Mouse (Mus musculus) urinary bladder, postnatal 25 days (tissue): ENCODE data around the gene Fam129a.

ENCODE experiments used
- DNase-seq: peaks from one replicate; pipeline ENCODE4 v3.0.0; 2022; ENCODE audit warnings: low spot score

Gene Fam129a

DNA sequence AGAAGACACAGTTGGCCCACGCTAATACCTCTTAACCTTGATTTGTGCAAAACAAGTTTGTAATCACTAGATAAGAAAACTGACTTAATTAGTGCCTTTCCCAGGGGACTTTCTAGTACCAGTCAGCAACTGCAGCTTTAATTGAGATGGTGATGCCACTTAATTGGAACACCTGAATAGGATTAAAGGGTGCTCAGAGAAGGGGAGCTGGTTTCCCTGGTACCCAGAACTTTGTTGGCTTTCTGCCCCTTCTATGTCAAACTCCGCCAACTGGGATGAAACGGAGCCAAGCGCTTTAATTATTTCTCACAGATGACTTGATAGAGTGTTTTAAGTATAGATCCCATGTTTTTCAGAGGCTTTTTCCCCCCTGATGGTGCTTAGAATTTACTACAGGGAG is 55.6 kb downstream of the Fam129a start:
- no peak for DNase-seq

- DNase-seq = no peak
These were observed 56.2 kb downstream of the Fam129a start for GRCm38 (mm10) chr1:151627141-151627540.

GRCm38 (mm10) chr1:151629591-151630250 is 58.7 kb downstream of the Fam129a start:
- DNase-seq = no peak

DNA sequence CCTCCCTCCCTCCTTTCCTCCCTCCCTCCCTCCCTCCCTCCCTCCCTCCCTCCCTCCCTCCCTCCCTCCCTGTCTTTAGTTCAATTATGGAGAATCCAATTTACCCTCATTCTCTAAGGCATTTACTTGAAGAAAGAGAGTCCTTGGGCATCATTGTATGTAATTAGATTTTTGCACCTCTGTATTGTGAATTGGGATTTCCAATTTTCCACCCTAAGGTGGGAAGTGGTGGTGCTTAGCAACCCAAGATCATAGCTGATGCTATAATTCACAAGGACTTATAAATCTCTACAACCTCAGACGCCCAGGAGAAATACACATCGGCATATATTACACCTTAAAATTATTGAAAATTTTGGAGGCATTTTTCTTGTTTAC is 59.3 kb downstream of the Fam129a start:
- DNase-seq = no peak

DNA sequence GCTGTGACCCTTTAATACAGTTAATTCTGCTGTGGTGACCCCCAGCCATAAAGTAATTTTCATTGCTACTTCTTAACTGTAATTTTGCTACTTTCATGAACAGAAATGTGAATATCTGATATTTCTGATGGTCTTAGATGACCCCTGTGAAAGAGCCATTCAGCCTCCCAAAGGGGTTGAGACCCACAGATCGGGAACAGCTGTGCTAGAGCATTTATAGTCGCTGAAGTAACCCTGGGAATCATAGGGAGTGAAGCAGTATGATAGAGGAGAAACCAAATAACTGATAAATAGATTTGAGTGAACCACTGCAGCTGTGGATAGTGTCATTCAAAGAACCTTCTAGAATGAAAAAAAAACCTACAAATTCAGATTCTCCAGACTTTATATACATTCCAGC is 60.1 kb downstream of the Fam129a start:
- no peak for DNase-seq

- no peak for DNase-seq
These were observed 60.8 kb downstream of the Fam129a start for GRCm38 (mm10) chr1:151631703-151632294.

GRCm38 (mm10) chr1:151632567-151633356 is 61.8 kb downstream of the Fam129a start:
- no peak for DNase-seq

DNA sequence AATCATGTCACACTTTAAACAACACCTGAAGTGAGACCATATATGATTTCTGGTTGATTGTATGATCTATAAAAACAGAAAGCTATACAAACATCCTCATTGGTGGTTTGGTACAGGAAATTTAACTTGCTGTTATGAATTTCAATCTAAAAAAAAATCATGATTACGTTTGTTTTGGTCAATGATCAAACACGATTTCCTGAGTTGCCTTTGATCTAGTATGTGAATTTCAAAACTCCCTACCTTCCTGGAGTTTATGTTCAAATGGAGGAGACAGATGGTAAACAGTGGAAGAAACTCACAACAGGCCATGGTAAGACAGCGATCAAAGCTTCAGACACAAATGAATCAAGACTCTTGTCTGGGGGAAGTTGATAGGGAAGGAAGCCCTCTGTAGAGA is 65.7 kb downstream of the Fam129a start:
- DNase-seq = no peak

- DNase-seq = no peak
These were observed 66.5 kb downstream of the Fam129a start for GRCm38 (mm10) chr1:151637351-151637922.

- DNase-seq = no peak
These were observed 67.4 kb downstream of the Fam129a start for GRCm38 (mm10) chr1:151638357-151638756.

DNA sequence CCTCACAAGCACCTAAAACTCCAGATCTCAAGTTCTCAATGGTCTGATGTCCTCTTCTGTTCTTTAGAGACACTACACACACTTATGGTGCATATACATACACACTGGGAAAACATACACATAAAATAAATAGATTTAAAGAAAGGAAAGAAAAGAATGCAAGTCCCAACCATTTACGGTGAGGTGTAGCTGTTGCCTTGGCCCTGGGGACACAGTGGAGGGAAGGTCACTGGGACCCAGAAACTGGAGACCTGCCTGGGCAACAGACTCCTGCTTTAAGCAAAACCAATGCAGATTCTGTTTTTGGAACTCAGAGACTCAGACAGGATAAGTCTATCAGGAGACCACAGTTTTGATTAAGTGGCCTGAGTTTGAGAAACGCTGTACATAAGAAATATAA is 67.8 kb downstream of the Fam129a start:
- no peak for DNase-seq

GRCm38 (mm10) chr1:151646380-151646779 is 75.4 kb downstream of the Fam129a start:
- no peak for DNase-seq

DNA sequence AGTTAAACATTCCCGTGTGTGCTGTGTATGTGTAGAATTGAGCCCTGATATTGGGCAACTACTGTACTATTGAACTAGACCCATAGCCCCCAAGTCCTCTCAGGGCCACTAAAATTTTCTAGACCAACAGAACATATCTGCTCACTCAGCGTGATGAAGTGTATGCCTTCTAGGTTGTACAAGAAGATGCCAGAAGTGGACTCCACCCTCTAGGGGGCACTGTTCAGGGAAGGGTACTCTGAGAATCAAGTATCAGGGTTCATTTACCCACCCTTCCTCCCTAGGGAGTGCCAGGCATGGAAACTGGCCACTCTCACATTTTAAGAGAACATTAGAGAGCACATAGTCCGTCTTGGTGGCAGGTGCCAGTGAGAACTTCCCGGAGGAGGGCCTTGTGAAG is 77.1 kb downstream of the Fam129a start:
- no peak for DNase-seq

DNA sequence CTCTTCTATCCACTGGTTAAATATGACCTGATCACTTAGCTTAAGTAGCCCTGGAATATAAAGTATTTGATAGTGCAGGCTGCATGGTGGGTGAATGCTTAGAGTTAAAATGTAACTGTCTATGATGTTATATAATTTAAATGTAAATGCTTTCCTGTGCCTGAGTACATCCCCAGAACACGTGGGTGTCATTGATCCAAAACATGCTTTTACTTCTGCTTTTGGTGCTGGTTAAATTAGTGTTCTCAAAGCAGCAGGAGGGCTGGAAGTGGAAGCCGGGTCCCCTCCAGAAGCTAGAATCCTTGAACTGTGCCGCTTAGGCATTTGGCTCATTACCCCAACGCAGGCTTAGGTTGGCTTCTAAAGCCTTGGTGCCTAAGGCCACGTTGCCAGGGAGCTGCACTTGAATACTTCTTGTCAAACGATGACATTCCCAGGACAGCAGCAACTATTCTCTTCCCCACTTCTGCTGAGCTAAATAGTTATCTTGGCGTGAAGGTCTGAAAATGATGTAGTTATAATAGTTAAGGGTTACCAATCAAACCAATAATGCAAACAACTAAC is 86.1 kb downstream of the Fam129a start:
- DNase-seq = no peak

- DNase-seq = no peak
These were observed 87.4 kb downstream of the Fam129a start for GRCm38 (mm10) chr1:151658291-151658830.

GRCm38 (mm10) chr1:151659636-151660035 is 88.7 kb downstream of the Fam129a start:
- no peak for DNase-seq

GRCm38 (mm10) chr1:151660251-151660650 is 89.3 kb downstream of the Fam129a start:
- no peak for DNase-seq

GRCm38 (mm10) chr1:151660883-151661282 is 89.9 kb downstream of the Fam129a start:
- no peak for DNase-seq

DNA sequence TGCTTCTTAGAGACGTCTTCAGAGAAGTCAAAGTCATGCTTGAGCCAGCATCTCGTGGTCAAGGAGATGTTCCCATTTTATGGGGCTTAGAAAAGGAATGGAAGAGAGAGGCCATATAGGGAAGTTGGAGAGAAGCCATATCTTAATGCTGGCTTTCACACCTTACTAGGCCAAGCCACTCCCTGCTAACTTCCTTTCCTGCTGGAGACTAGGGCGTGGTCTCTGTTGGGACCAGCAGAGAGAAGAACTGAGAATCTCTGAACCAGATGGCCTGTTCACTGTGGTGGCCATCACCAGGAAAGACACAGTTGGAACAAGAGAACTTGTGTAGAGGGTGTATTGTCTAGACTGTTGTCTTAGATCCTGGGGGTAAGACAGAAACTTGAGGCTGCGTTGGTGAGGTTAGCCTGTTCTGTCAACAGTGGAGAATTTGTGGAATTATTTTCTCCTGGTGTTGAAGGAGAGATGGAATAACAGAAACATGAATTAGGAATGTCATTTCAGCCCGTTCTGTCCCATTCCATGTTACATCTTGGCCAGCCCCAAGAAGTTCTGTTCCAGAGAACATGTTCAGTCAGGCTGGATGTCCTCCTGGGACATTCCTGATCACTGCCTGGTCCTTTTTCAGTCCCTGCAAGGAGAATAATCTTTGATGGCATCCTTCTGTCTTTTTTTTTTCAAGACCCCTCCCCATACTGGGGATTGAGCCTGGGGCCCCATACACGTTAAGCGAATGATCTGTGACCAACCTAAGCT is 90.9 kb downstream of the Fam129a start:
- no peak for DNase-seq

GRCm38 (mm10) chr1:151662958-151663357 is 92.0 kb downstream of the Fam129a start:
- no peak for DNase-seq

- no peak for DNase-seq
These were observed 93.4 kb downstream of the Fam129a start for GRCm38 (mm10) chr1:151664384-151664783.
